Mouse (Mus musculus) liver, embryonic 11.5 days (tissue): ENCODE data around the gene Sv2a. TPM values are rescaled to one million over a fixed set of nuclear protein-coding genes. Genes with fewer than 3 reads are reported as not detected.

ENCODE experiments used
- ATAC-seq: fragments of 200-750 bp; cut with Nextera tagmentation; replicated peaks from 2 replicates; pipeline ENCODE4 v1.8.0; 2017; ENCODE audit warnings: moderate number of reproducible peaks, mild to moderate bottlenecking, moderate TSS enrichment, moderate library complexity; ENCODE audit not compliant: low FRiP score
- DNase-seq: peaks from one replicate; pipeline ENCODE4 v3.0.0-alpha.2; 2017; ENCODE audit warnings: low spot score
- H3K27ac ChIP-seq: fragments of 300-500 bp; sonication (generic); 2 replicates; pipeline ENCODE4 v1.5.1; 2014; ENCODE audit warnings: mild to moderate bottlenecking, low read depth, low read length, control low read depth
- H3K27me3 ChIP-seq: fragments of 300-500 bp; sonication (generic); replicated peaks from 2 replicates; pipeline ENCODE4 v1.6.1; 2014; ENCODE audit warnings: low read length, mixed read lengths; ENCODE audit not compliant: control insufficient read depth, insufficient read depth
- H3K36me3 ChIP-seq: fragments of 300-500 bp; sonication (generic); 2 replicates; pipeline ENCODE4 v1.6.1; 2014; ENCODE audit warnings: mild to moderate bottlenecking, low read length, moderate library complexity, mixed read lengths; ENCODE audit not compliant: control insufficient read depth, insufficient read depth
- H3K4me1 ChIP-seq: fragments of 300-500 bp; sonication (generic); replicated peaks from 2 replicates; pipeline ENCODE4 v1.6.1; 2014; ENCODE audit warnings: low read length, mixed read lengths; ENCODE audit not compliant: control insufficient read depth, insufficient read depth
- H3K4me2 ChIP-seq: fragments of 300-500 bp; sonication (generic); 2 replicates; pipeline ENCODE4 v1.6.1; 2014; ENCODE audit warnings: mild to moderate bottlenecking, control low read depth, moderate library complexity
- H3K4me3 ChIP-seq: fragments of 300-500 bp; sonication (generic); 2 replicates; pipeline ENCODE4 v1.5.1; 2014; ENCODE audit warnings: low read depth, low read length, control low read depth
- H3K9ac ChIP-seq: fragments of 300-500 bp; sonication (generic); 2 replicates; pipeline ENCODE4 v1.6.1; 2014; ENCODE audit warnings: low read depth, low read length, control low read depth
- H3K9me3 ChIP-seq: fragments of 300-500 bp; sonication (generic); 2 replicates; pipeline ENCODE4 v1.6.1; 2016; ENCODE audit warnings: low read length, inconsistent platforms, mixed read lengths; ENCODE audit not compliant: control insufficient read depth
- WGBS: fragments of 180-500 bp; shearing (Covaris S2); extraction: QIAGEN DNeasy Blood & Tissue Kit; methylation state at CpG from one replicate; pipeline ENCODE4 v1.1.7; 2014; 5-methylcytosine and 5-hydroxymethylcytosine counted together
- polyA plus RNA-seq: library from polyadenylated mRNA; unstranded; fragments of >200 nt; fragmentation: Nextera tagmentation; extraction: Ambion mirVana; gene quantifications from 2 replicates; pipeline ENCODE4 v1.2.1, GENCODE M21; 2014

Gene Sv2a
- polyA plus RNA-seq, 1 experiment from 2014 or later = 4.3 TPM

DNA sequence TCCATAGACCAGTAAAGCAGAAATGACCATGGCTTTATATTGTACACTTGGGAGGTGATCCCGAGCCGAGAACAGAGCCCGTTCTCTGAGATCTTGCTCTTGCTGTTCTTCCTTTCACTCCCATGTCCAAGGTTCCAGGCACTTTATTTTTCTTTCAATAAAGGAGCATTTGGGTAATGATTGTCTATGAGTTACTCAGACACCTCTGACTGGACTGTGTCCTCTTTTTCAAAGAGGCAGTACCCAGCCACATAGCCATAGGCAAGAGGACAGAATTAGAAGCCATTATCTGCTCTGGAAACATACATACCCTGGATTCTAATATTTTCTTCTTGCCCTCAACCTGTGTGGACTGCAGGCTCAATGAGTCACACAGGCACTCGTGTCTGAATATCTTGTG lies 21.1 kb upstream of the Sv2a start:
- no peak overlapping the region for H3K9ac ChIP-seq
- H3K27me3 ChIP-seq = peaks cover 25% of the 10 kb centered on the region

DNA sequence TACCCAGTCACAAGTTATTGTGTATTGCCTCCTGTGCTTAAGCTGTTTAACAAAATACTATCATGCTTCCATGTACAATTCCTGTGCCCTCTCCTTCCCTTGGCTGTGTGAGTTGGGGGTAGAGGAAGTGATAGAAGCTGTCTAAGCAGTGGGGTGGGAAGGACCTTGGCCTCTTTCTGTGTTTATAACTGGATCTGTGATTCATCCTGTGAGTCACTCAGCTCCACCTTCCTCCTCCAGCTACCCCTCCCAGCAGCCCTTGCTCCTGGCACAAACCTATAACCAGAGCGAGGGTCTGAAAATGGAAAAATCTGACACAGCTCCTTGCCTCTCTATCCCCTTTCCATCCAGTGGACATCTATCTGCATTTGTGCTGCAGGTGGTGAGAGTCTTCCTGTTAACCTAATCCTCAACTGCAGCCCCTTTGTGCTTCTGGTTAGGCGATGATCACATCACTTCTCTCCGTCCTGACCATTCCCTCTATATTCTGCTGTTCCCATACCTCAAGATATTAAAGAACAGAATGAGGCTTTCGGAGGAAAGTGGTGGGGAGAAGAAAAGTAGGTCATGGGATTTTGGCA lies 20.6 kb upstream of the Sv2a start:
- WGBS = 45% methylated on average over 4 of the region's 4 CpGs
- Histone ChIP-seq H3K27me3 (peaks cover 25% of the 10 kb centered on the region), H3K27ac (peak overlapping the region; percentile 20; the same call in 1 of the 2 replicates), H3K9me3 (no peaks in the 10 kb centered on the region), H3K36me3 (0 out of 2 replicates have a peak, but pooled peaks cover 3% of the 10 kb centered on the region), H3K9ac (no peak overlapping the region), H3K4me3 (no peak overlapping the region), H3K4me2 (peak overlapping the region; percentile 65), H3K4me1 (peaks cover 11% of the 10 kb centered on the region)
- DNase-seq (no peak), ATAC-seq (no peak; the same call in 1 of the 2 replicates)

More for the DNA sequence above, 21.1 kb upstream of the Sv2a start:
- Histone ChIP-seq H3K4me3 (no peak overlapping the region), H3K36me3 (peaks cover 3% of the 10 kb centered on the region; the same call in 1 of the 2 replicates), H3K4me1 (peaks cover 11% of the 10 kb centered on the region), H3K27ac (0 out of 2 replicates have a peak overlapping the region, but pooled peaks have one; percentile 1), H3K9me3 (no peaks in the 10 kb centered on the region), H3K4me2 (no peak overlapping the region)
- no peak for ATAC-seq
- no peak for DNase-seq
- WGBS = 69% methylated on average over 4 of the region's 4 CpGs

DNA sequence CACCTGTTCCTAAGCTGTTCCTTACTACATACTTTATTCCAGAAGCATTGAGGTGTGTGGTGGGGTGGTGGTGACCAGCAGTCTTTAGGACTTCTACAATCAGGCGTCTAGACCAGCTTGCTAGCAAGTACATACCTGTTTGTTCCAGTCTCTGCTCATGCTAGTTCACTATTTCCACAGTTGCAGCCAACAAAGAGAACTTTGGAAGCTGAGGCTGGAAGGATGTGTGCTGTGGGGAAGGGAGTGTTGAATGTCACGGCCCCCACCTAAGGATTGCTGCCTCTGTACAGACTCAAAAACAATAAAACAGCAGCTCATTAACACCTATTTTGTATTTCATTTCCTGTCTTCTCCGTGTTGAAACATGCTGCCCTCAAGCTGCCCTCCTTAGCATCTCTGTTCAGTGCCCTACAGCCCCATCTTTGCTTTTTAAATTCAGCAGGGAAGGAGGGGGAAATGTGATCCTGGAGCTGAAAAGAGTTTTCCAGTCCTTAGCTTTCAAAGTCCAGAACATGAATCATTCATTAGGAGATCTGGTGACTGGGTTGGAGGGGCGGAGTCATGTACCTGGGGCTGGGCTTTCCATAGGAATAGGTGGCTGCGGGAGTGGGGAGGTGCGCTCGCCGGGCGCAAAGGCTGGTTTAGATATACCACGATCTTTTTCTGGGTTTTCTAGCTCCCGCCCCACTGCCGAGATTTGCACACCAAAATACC lies 20.0 kb upstream of the Sv2a start:
- Histone ChIP-seq H3K4me3 (peak overlapping the region; percentile 45), H3K36me3 (0 out of 2 replicates have a peak, but pooled peaks cover under 1% of the 10 kb centered on the region), H3K9ac (peak overlapping the region; percentile 5; the same call in 1 of the 2 replicates), H3K4me2 (peak overlapping the region; percentile 65), H3K27me3 (peaks cover 25% of the 10 kb centered on the region), H3K4me1 (peaks cover 11% of the 10 kb centered on the region), H3K27ac (peak overlapping the region; percentile 30; the same call in 1 of the 2 replicates), H3K9me3 (no peaks in the 10 kb centered on the region)
- DNase-seq = no peak
- 5% methylated on average over 12 of the region's 12 CpGs for WGBS
- peak; percentile 53 for ATAC-seq

DNA sequence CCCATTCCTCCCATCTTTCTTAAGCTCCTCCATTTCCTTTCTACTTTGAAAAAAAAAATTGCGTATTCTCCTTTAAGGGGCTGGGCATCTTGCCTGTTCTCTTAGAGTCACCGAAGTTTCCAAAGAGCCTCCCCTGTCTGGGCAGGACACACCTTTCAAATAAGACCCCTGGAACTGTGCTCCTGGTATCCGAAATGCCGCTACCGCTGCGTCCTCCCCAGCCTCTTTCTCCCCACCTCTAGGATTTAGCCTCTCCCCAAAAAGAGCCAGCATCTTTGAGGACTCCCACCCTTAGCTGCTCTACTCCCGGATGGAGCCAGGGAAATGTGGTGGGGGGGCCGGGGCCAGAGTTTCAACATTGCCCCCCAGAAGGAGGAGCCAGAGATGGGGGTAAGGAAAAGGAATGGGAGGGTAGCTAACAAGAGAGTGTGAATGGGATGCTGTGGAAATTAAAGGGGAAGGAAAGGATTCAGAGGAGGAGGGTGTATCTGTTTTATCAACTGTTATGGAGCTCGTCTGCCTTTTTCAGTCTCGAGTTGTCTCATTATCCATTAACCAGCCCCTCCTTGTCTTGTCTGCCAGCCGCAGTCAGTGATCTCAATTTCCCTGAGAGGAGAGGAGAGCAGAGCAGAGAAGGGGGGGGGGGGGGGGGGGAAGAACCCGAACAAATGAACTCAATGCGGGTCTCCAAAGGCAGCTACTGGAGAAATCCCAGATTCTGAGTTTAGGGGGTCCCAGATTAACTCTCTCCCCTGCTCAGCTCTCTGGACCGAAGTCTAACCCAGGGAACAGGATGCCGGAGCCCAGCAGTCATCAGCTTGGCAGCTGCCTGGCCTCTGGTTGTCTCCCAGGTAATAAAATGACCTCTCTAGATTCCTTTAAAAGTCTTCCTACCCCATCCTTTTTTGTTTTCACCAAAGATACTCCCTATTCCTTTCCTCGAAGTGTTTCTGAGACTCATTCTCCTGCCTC lies 18.8 kb upstream of the Sv2a start, which contains the start of gene Mtmr11:
Mtmr11 (plus strand) TSS at position 136 of the 972 bp plus-strand sequence.
- WGBS = 11% methylated on average over 16 of the region's 16 CpGs
- Histone ChIP-seq H3K27ac (peak within 1 kb of the TSS; percentile 30; the same call in 1 of the 2 replicates), H3K4me2 (peak within 1 kb of the TSS; percentile 65), H3K27me3 (peaks cover 25% of the 10 kb centered on the region), H3K4me1 (peaks cover 11% of the 10 kb centered on the region), H3K9me3 (no peaks in the 10 kb centered on the region), H3K36me3 (no peaks in the 10 kb centered on the region), H3K4me3 (peak within 1 kb of the TSS; percentile 45), H3K9ac (peak within 1 kb of the TSS; percentile 54)
- DNase-seq (no peak), ATAC-seq (no peak)

DNA sequence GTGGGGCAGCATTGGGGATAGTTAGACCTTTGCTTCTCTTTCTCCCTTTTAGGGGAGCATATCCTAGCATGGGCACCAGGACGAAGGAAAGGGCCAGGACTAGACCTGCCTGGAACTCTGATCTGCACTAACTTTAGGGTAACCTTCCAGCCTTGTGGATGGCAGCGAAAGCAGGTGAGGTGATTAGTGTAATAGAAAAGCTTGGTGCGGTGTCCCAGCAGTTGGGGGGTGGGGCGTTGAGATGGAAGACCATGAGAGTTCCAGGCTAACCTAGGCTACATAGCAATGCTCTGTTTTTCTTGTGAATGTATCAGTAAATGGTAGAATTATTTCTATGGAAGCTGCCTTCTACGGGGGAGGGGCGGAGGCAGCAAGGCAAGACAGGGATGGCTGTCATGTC lies 17.9 kb upstream of the Sv2a start:
- H3K27me3 ChIP-seq = peaks cover 25% of the 10 kb centered on the region
- H3K9ac ChIP-seq = no peak overlapping the region
- DNase-seq (no peak), ATAC-seq (no peak)
- no peaks in the 10 kb centered on the region for H3K36me3 ChIP-seq
- no peak overlapping the region for H3K27ac ChIP-seq
- no peaks in the 10 kb centered on the region for H3K9me3 ChIP-seq
- peaks cover 11% of the 10 kb centered on the region for H3K4me1 ChIP-seq
- no peak overlapping the region for H3K4me2 ChIP-seq
- no peak overlapping the region for H3K4me3 ChIP-seq
- 87% methylated on average over 6 of the region's 6 CpGs for WGBS

DNA sequence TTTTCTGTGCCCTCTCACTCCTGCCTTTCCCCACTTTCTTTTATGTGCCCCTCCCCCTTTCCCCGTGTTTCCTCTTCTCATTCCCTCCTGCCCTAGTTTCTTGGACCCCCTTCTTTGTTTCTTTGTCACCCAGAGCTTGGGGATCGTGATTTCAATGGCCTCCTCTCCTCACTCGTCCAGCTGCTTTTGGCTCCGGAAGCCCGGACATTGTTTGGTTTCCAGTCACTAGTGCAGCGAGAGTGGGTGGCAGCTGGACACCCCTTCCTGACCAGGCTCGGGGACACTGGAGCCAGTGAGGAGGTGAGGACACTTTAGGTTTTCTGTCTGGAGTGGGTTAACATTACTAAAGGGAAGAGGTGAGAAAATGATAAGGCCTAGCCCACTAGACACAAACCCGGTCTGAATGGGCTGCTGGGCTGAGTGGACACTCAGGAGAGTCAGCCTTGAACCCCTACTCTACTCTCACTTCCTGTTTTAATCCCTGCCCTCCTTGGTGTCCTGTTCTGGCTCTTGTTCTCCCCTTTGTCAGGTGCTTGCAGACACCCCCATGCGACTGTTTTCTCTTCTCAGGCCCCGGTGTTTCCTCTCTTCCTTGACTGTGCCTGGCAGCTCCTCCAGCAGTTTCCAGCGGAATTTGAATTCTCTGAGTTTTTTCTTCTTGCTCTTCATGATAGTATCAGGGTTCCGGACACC lies 12.3 kb upstream of the Sv2a start:
- no peak overlapping the region for H3K27ac ChIP-seq
- ATAC-seq = no peak
- H3K4me1 ChIP-seq = peaks cover 6% of the 10 kb centered on the region
- WGBS = 75% methylated on average over 12 of the region's 12 CpGs
- no peak overlapping the region for H3K9ac ChIP-seq
- H3K27me3 ChIP-seq = peaks cover 1% of the 10 kb centered on the region; the same call in 1 of the 2 replicates
- DNase-seq = no peak
- H3K4me2 ChIP-seq = no peak overlapping the region
- peaks cover 3% of the 10 kb centered on the region; the same call in 1 of the 2 replicates for H3K36me3 ChIP-seq
- no peak overlapping the region for H3K4me3 ChIP-seq
- H3K9me3 ChIP-seq = no peaks in the 10 kb centered on the region

DNA sequence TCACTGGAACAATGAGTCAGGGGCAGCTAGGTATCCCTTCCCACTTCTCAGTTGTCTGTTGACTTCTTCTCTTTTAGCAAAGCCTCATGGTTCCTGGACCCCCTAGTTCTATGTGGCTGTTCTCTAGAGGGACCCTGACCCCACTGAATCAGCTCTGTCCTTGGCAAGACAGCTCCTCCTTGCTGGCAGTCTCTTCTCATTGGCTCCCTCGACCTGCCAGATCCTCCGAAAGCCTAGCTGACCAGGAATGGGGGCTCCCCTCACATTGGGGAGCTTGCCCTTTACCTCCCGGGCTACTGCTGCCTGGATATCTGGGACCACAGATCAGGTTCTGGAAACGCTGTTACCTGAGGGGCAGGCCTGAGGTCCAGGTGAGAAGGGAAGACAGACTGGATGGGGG lies 10.7 kb upstream of the Sv2a start:
- Histone ChIP-seq H3K9me3 (no peaks in the 10 kb centered on the region), H3K4me3 (no peak overlapping the region)

More for the DNA sequence above, 10.7 kb upstream of the Sv2a start:
- 76% methylated on average over 4 of the region's 4 CpGs for WGBS
- Histone ChIP-seq H3K27me3 (no peaks in the 10 kb centered on the region), H3K9ac (peak overlapping the region; percentile 10; the same call in 1 of the 2 replicates), H3K4me1 (peaks cover 19% of the 10 kb centered on the region), H3K27ac (no peak overlapping the region), H3K36me3 (peaks cover 16% of the 10 kb centered on the region), H3K4me2 (peak overlapping the region; percentile 4; the same call in 1 of the 2 replicates)
- ATAC-seq (no peak), DNase-seq (no peak)
